Mouse (Mus musculus): ENCODE data around the gene Vangl2. TPM values are rescaled to one million over a fixed set of nuclear protein-coding genes. Genes with fewer than 3 reads are reported as not detected.
"Not testable (repeated sequence)": the region's sequence is repeated elsewhere in the genome, so short reads cannot be mapped to it uniquely, and the experiment has no call there.

Gene Vangl2
- polyA plus RNA-seq, 1 experiment: not detected

GRCm38 (mm10) chr1:171975377-171975776, 52.9 kb downstream of the Vangl2 start:
- Histone ChIP-seq H3K4me3 (ENCODE audit: insufficient read depth, low read depth, low read length) (no peak overlapping the region), H3K4me1 (ENCODE audit: control insufficient read depth, insufficient read depth, insufficient read length, low read length) (no peaks in the 10 kb centered on the region), H3K27ac (replicated peaks; ENCODE audit: low read depth, low read length) (no peak overlapping the region)

- H3K4me1 ChIP-seq (ENCODE audit: control insufficient read depth, insufficient read depth, insufficient read length, low read length); H3K27ac ChIP-seq (replicated peaks; ENCODE audit: low read depth, low read length); H3K4me3 ChIP-seq (ENCODE audit: insufficient read depth, low read depth, low read length): not testable (repeated sequence)
Observed at GRCm38 (mm10) chr1:171974361-171974760, 53.9 kb downstream of the Vangl2 start.

GRCm38 (mm10) chr1:171970854-171971586, 57.2 kb downstream of the Vangl2 start:
- Histone ChIP-seq H3K4me1 (ENCODE audit: control insufficient read depth, insufficient read depth, insufficient read length, low read length) (no peaks in the 10 kb centered on the region), H3K27ac (replicated peaks; ENCODE audit: low read depth, low read length) (no peak overlapping the region), H3K4me3 (ENCODE audit: insufficient read depth, low read depth, low read length) (no peak overlapping the region)

GRCm38 (mm10) chr1:171969221-171969620, 59.0 kb downstream of the Vangl2 start:
- Histone ChIP-seq H3K27ac (replicated peaks; ENCODE audit: low read depth, low read length) (no peak overlapping the region), H3K4me3 (ENCODE audit: insufficient read depth, low read depth, low read length) (no peak overlapping the region), H3K4me1 (ENCODE audit: control insufficient read depth, insufficient read depth, insufficient read length, low read length) (no peaks in the 10 kb centered on the region)

- no peak overlapping the region for H3K4me3 ChIP-seq (ENCODE audit: insufficient read depth, low read depth, low read length)
- H3K4me1 ChIP-seq (ENCODE audit: control insufficient read depth, insufficient read depth, insufficient read length, low read length): no peaks in the 10 kb centered on the region
- H3K27ac ChIP-seq (replicated peaks; ENCODE audit: low read depth, low read length): no peak overlapping the region
Observed at GRCm38 (mm10) chr1:171966054-171966790, 62.0 kb downstream of the Vangl2 start.

- H3K27ac ChIP-seq (replicated peaks; ENCODE audit: low read depth, low read length): no peak overlapping the region
- no peaks in the 10 kb centered on the region for H3K4me1 ChIP-seq (ENCODE audit: control insufficient read depth, insufficient read depth, insufficient read length, low read length)
Observed at GRCm38 (mm10) chr1:171963613-171964012, 64.6 kb downstream of the Vangl2 start.

GRCm38 (mm10) chr1:171961704-171962103, 66.5 kb downstream of the Vangl2 start:
- Histone ChIP-seq H3K4me1 (ENCODE audit: control insufficient read depth, insufficient read depth, insufficient read length, low read length) (peaks cover 2% of the 10 kb centered on the region; the same call in 1 of the 2 replicates), H3K27ac (replicated peaks; ENCODE audit: low read depth, low read length) (no peak overlapping the region), H3K4me3 (ENCODE audit: insufficient read depth, low read depth, low read length) (no peak overlapping the region)

More at GRCm38 (mm10) chr1:171963613-171964012, 64.6 kb downstream of the Vangl2 start:
- H3K4me3 ChIP-seq (ENCODE audit: insufficient read depth, low read depth, low read length): no peak overlapping the region

- Histone ChIP-seq H3K4me1 (ENCODE audit: control insufficient read depth, insufficient read depth, insufficient read length, low read length) (peaks cover 2% of the 10 kb centered on the region; the same call in 1 of the 2 replicates), H3K4me3 (ENCODE audit: insufficient read depth, low read depth, low read length) (no peak overlapping the region), H3K27ac (replicated peaks; ENCODE audit: low read depth, low read length) (no peak overlapping the region)
Observed at GRCm38 (mm10) chr1:171960726-171961125, 67.5 kb downstream of the Vangl2 start.

- Histone ChIP-seq H3K4me1 (ENCODE audit: control insufficient read depth, insufficient read depth, insufficient read length, low read length) (peaks cover 2% of the 10 kb centered on the region; the same call in 1 of the 2 replicates), H3K4me3 (ENCODE audit: insufficient read depth, low read depth, low read length) (no peak overlapping the region), H3K27ac (replicated peaks; ENCODE audit: low read depth, low read length) (no peak overlapping the region)
Observed at GRCm38 (mm10) chr1:171957411-171957810, 70.8 kb downstream of the Vangl2 start.

GRCm38 (mm10) chr1:171955071-171955470, 73.2 kb downstream of the Vangl2 start:
- no peak overlapping the region for H3K4me3 ChIP-seq (ENCODE audit: insufficient read depth, low read depth, low read length)
- peaks cover 2% of the 10 kb centered on the region; the same call in 1 of the 2 replicates for H3K4me1 ChIP-seq (ENCODE audit: control insufficient read depth, insufficient read depth, insufficient read length, low read length)
- H3K27ac ChIP-seq (replicated peaks; ENCODE audit: low read depth, low read length): no peak overlapping the region

Other genes with a start within 250 kb of the Vangl2 start
- gene Cd84, start 188.7 kb downstream of the Vangl2 start, polyA plus RNA-seq (2012; ENCODE audit: insufficient read depth, insufficient read length, missing spikeins): 4.0 and 4.7 TPM in 2 replicates
- gene Gm10521, start 132.8 kb downstream of the Vangl2 start, polyA plus RNA-seq (2012; ENCODE audit: insufficient read depth, insufficient read length, missing spikeins): 0.40 TPM in 1 of 2 replicates, not detected in the other
- gene Slamf6, start 110.9 kb downstream of the Vangl2 start, polyA plus RNA-seq (2012; ENCODE audit: insufficient read depth, insufficient read length, missing spikeins): not detected in 2 replicates
- gene Nhlh1, start 29.1 kb upstream of the Vangl2 start, polyA plus RNA-seq (2012; ENCODE audit: insufficient read depth, insufficient read length, missing spikeins): not detected in 2 replicates
- 73.4 and 75.2 TPM in 2 replicates for gene Copa, start 54.1 kb upstream of the Vangl2 start, polyA plus RNA-seq (2012; ENCODE audit: insufficient read depth, insufficient read length, missing spikeins)
- 25.1 and 29.6 TPM in 2 replicates for gene Ncstn, start 54.4 kb upstream of the Vangl2 start, polyA plus RNA-seq (2012; ENCODE audit: insufficient read depth, insufficient read length, missing spikeins)
- 185 and 215 TPM in 2 replicates for gene Pex19, start 98.3 kb upstream of the Vangl2 start, polyA plus RNA-seq (2012; ENCODE audit: insufficient read depth, insufficient read length, missing spikeins)
- gene Dcaf8, start 119.6 kb upstream of the Vangl2 start, polyA plus RNA-seq (2012; ENCODE audit: insufficient read depth, insufficient read length, missing spikeins): 49.0 and 61.8 TPM in 2 replicates
- 41.7 and 43.8 TPM in 2 replicates for gene Pea15a, start 178.4 kb upstream of the Vangl2 start, polyA plus RNA-seq (2012; ENCODE audit: insufficient read depth, insufficient read length, missing spikeins)
- 29.6 and 47.6 TPM in 2 replicates for gene Casq1, start 191.4 kb upstream of the Vangl2 start, polyA plus RNA-seq (2012; ENCODE audit: insufficient read depth, insufficient read length, missing spikeins)
- gene Atp1a4, start 230.0 kb upstream of the Vangl2 start, polyA plus RNA-seq (2012; ENCODE audit: insufficient read depth, insufficient read length, missing spikeins): not detected in 2 replicates
- gene Igsf8, start 233.2 kb upstream of the Vangl2 start, polyA plus RNA-seq (2012; ENCODE audit: insufficient read depth, insufficient read length, missing spikeins): 4.3 and 10.5 TPM in 2 replicates